10 mouse cellular contexts compared by ENCODE assay signal in genomic region chr12:85973526-85973925, GRCm38 (mm10).
DNase-seq lines count a peak whose midpoint lies in the region; ATAC-seq and TF ChIP-seq lines count a peak whose summit lies in the region.
"Had no signal": no experiment of that assay in that cellular context is flagged by ENCODE, and none has a peak within 500 bp of the region (broad histone marks: within the 10 kb centered on the region; RNA-seq: fewer than 3 reads in every experiment).

No protein-coding gene starts in this region.

- H3K27me3 ChIP-seq in intestine, embryonic 14.5 days (replicated peaks; ENCODE audit: control insufficient read depth, insufficient read depth, low read length): no peaks in the 10 kb centered on the region
- H3K27me3 ChIP-seq in intestine, postnatal 0 days (replicated peaks; ENCODE audit: control insufficient read depth, insufficient read depth, low read length): no peaks in the 10 kb centered on the region
- no peaks in the 10 kb centered on the region for H3K27me3 ChIP-seq in MEL (ENCODE audit: control insufficient read depth in 1 of 2, insufficient read depth in 2 of 2, low read length in 2 of 2)
- no peaks in the 10 kb centered on the region for H3K27me3 ChIP-seq in intestine, embryonic 15.5 days (replicated peaks)
- no peaks in the 10 kb centered on the region for H3K27me3 ChIP-seq in cerebellum, adult 2 months (ENCODE audit: control insufficient read depth, insufficient read depth, low read length)
- H3K27me3 ChIP-seq in forebrain, embryonic 12.5 days: no peaks in the 10 kb centered on the region
- H3K27me3 ChIP-seq: Patski had no signal

- no peaks in the 10 kb centered on the region for H3K9me3 ChIP-seq in intestine, embryonic 14.5 days (ENCODE audit: control insufficient read depth, low read length)
- no peaks in the 10 kb centered on the region for H3K9me3 ChIP-seq in intestine, postnatal 0 days (ENCODE audit: control insufficient read depth)
- H3K9me3 ChIP-seq in MEL (replicated peaks; ENCODE audit: insufficient read depth, low read length): no peaks in the 10 kb centered on the region
- H3K9me3 ChIP-seq in intestine, embryonic 15.5 days: no peaks in the 10 kb centered on the region
- H3K9me3 ChIP-seq in forebrain, embryonic 12.5 days: no peaks in the 10 kb centered on the region

- H3K9ac ChIP-seq in intestine, embryonic 14.5 days (ENCODE audit: low read length): no peak overlapping the region
- no peak overlapping the region for H3K9ac ChIP-seq in intestine, postnatal 0 days (ENCODE audit: low read depth, low read length)
- no peak overlapping the region for H3K9ac ChIP-seq in MEL (ENCODE audit: control insufficient read depth, low read depth, low read length, poor library complexity, severe bottlenecking)
- no peak overlapping the region for H3K9ac ChIP-seq in intestine, embryonic 15.5 days
- no peak overlapping the region for H3K9ac ChIP-seq in forebrain, embryonic 12.5 days

- no peak for TF ChIP-seq EP300 in MEL (IDR thresholded peaks at IDR 0.05; ENCODE audit: low read depth in 1 of 2, low read length in 2 of 2)

- H3K36me3 ChIP-seq in intestine, embryonic 14.5 days (ENCODE audit: control insufficient read depth, insufficient read depth, low read length): no peaks in the 10 kb centered on the region
- H3K36me3 ChIP-seq in intestine, postnatal 0 days (ENCODE audit: control insufficient read depth, insufficient read depth): no peaks in the 10 kb centered on the region
- peaks cover 0 to 17% of the 10 kb centered on the region in 2 experiments; a peak in 2 of 4 replicates for H3K36me3 ChIP-seq in MEL (ENCODE audit: control insufficient read depth in 1 of 2, insufficient read depth in 2 of 2, low read length in 2 of 2)
- no peaks in the 10 kb centered on the region for H3K36me3 ChIP-seq in intestine, embryonic 15.5 days
- no peaks in the 10 kb centered on the region for H3K36me3 ChIP-seq in forebrain, embryonic 12.5 days (replicated peaks)

- DNase-seq in intestine, embryonic 14.5 days (ENCODE audit: low spot score): no peak
- peak; percentile 41 for DNase-seq in MEL (ENCODE audit: low read depth, low spot score)
- DNase-seq in cerebellum, adult 2 months: no peak
- no peak for DNase-seq in layer of hippocampus, postnatal 14 days (ENCODE audit: low spot score in 2 of 2)

- ATAC-seq in intestine, embryonic 14.5 days (replicated peaks; ENCODE audit: low FRiP score, low TSS enrichment, low read depth): no peak
- ATAC-seq in intestine, postnatal 0 days: no peak
- ATAC-seq in intestine, embryonic 15.5 days: 0 out of 2 replicates have a peak, but pooled peaks have one; percentile 28
- peak; percentile 81 for ATAC-seq in monocyte, adult 5-6 weeks (replicated peaks; ENCODE audit: insufficient number of reproducible peaks, low FRiP score, low TSS enrichment, poor library complexity, severe bottlenecking)
- no peak for ATAC-seq in forebrain, embryonic 12.5 days (ENCODE audit: low FRiP score)
- ATAC-seq: hindbrain, embryonic 16.5 days; Patski had no signal

- no peak overlapping the region for H3K4me3 ChIP-seq in intestine, embryonic 14.5 days (ENCODE audit: low read depth, low read length)
- no peak overlapping the region for H3K4me3 ChIP-seq in intestine, postnatal 0 days (ENCODE audit: low read depth, low read length)
- no peak overlapping the region for H3K4me3 ChIP-seq in MEL (ENCODE audit: control insufficient read depth in 1 of 2, insufficient read depth in 1 of 2, low read depth in 2 of 2, low read length in 2 of 2)
- no peak overlapping the region for H3K4me3 ChIP-seq in intestine, embryonic 15.5 days (replicated peaks)
- H3K4me3 ChIP-seq in cerebellum, adult 2 months (replicated peaks; ENCODE audit: insufficient read depth, low read depth, low read length): no peak overlapping the region
- H3K4me3 ChIP-seq in forebrain, embryonic 12.5 days (replicated peaks): no peak overlapping the region

- H3K79me2 ChIP-seq in MEL (ENCODE audit: control insufficient read depth, insufficient read depth, low read length, poor library complexity): no peaks in the 10 kb centered on the region

- TF ChIP-seq RAD21 in MEL (IDR thresholded peaks at IDR 0.05; ENCODE audit: low read depth, low read length): no peak

- TF ChIP-seq CTCF in intestine, postnatal 0 days (IDR thresholded peaks at IDR 0.05; ENCODE audit: low read depth): no peak
- TF ChIP-seq CTCF in MEL (IDR thresholded peaks at IDR 0.05 in 2 of 3, conservative IDR thresholded peaks at IDR 0.05 in 1 of 3; ENCODE audit: control insufficient read depth in 1 of 3, insufficient read depth in 1 of 3, low read depth in 2 of 3, low read length in 3 of 3, poor library complexity in 1 of 3, severe bottlenecking in 1 of 3): no peak
- TF ChIP-seq CTCF in cerebellum, adult 2 months (IDR thresholded peaks at IDR 0.05; ENCODE audit: borderline replicate concordance, insufficient read depth, low read depth, low read length): no peak

- 48% methylated on average over 4 of the region's 4 CpGs for WGBS in intestine, embryonic 14.5 days
- 43% methylated on average over 4 of the region's 4 CpGs for WGBS in intestine, postnatal 0 days
- 39% methylated on average over 4 of the region's 4 CpGs for WGBS in intestine, embryonic 15.5 days
- 63% methylated on average over 4 of the region's 4 CpGs for WGBS in cerebellum, adult 2 months
- WGBS in forebrain, embryonic 12.5 days: 76% methylated on average over 4 of the region's 4 CpGs

- peaks cover 10% of the 10 kb centered on the region; the same call in 1 of the 2 replicates for H3K4me1 ChIP-seq in intestine, embryonic 14.5 days (replicated peaks; ENCODE audit: control insufficient read depth, insufficient read depth, low read length)
- no peaks in the 10 kb centered on the region for H3K4me1 ChIP-seq in intestine, postnatal 0 days (replicated peaks; ENCODE audit: control insufficient read depth, insufficient read depth, low read length)
- peaks cover 4 to 8% of the 10 kb centered on the region in 2 experiments for H3K4me1 ChIP-seq in MEL (ENCODE audit: control insufficient read depth in 1 of 2, insufficient read depth in 2 of 2, low read length in 2 of 2)
- H3K4me1 ChIP-seq in intestine, embryonic 15.5 days (replicated peaks): peaks cover 7% of the 10 kb centered on the region; the same call in 1 of the 2 replicates
- peaks cover 29% of the 10 kb centered on the region for H3K4me1 ChIP-seq in cerebellum, adult 2 months (ENCODE audit: control insufficient read depth, insufficient read depth, low read length)
- peaks cover 3% of the 10 kb centered on the region for H3K4me1 ChIP-seq in forebrain, embryonic 12.5 days

- no peak for TF ChIP-seq POLR2A in MEL (IDR thresholded peaks at IDR 0.05; ENCODE audit: control insufficient read depth in 1 of 2, insufficient read depth in 1 of 2, low read depth in 1 of 2, low read length in 2 of 2, poor library complexity in 1 of 2)
- no peak for TF ChIP-seq POLR2A in cerebellum, adult 2 months (IDR thresholded peaks at IDR 0.05; ENCODE audit: borderline replicate concordance, insufficient read depth, low read length)

- no peak overlapping the region for H3K4me2 ChIP-seq in intestine, embryonic 14.5 days (ENCODE audit: low read length)
- H3K4me2 ChIP-seq in intestine, postnatal 0 days (replicated peaks; ENCODE audit: low read depth): no peak overlapping the region
- H3K4me2 ChIP-seq in intestine, embryonic 15.5 days (replicated peaks): no peak overlapping the region
- no peak overlapping the region for H3K4me2 ChIP-seq in forebrain, embryonic 12.5 days

- H3K27ac ChIP-seq in intestine, embryonic 14.5 days (ENCODE audit: low read depth): peak overlapping the region; percentile 60; the same call in 1 of the 2 replicates
- H3K27ac ChIP-seq in intestine, postnatal 0 days (ENCODE audit: low read depth, low read length): no peak overlapping the region
- no peak overlapping the region for H3K27ac ChIP-seq in MEL (ENCODE audit: control insufficient read depth, low read depth, low read length)
- H3K27ac ChIP-seq in intestine, embryonic 15.5 days: no peak overlapping the region
- no peak overlapping the region for H3K27ac ChIP-seq in cerebellum, adult 2 months (ENCODE audit: insufficient read depth, low read length)
- no peak overlapping the region for H3K27ac ChIP-seq in forebrain, embryonic 12.5 days

TF ChIP-seq in MEL, 35 proteins besides CTCF, POLR2A, EP300 and RAD21:
- no peak for TF ChIP-seq USF2 (IDR thresholded peaks at IDR 0.05; ENCODE audit: borderline replicate concordance in 1 of 2, insufficient read depth in 1 of 2, low read depth in 1 of 2, low read length in 2 of 2)
- TF ChIP-seq SIN3A (IDR thresholded peaks at IDR 0.05; ENCODE audit: low read length): peak; percentile 63; the same call in 1 of the 2 replicates
- TF ChIP-seq ETS1 (IDR thresholded peaks at IDR 0.05; ENCODE audit: low read depth, low read length): peak; percentile 58; the same call in 1 of the 2 replicates
- TF ChIP-seq GABPA (IDR thresholded peaks at IDR 0.05; ENCODE audit: low read depth, low read length): no peak
- TF ChIP-seq MAZ (IDR thresholded peaks at IDR 0.05; ENCODE audit: low read depth, low read length): no peak
- TF ChIP-seq GATA1 (IDR thresholded peaks at IDR 0.05; ENCODE audit: low read depth, low read length): 0 out of 2 replicates have a peak, but pooled peaks have one; percentile 20

Comparison
In these comparisons a context has a peak if more than half of its experiments do, and no peak if none do; other contexts are left out.
1. ATAC-seq: peak in intestine, embryonic 15.5 days (single experiment) and monocyte, adult 5-6 weeks (single experiment); none in intestine, embryonic 14.5 days (single experiment), intestine, postnatal 0 days (single experiment) and forebrain, embryonic 12.5 days (single experiment).